Mouse (Mus musculus): Measurements from ENCODE around the gene Tmem11.
"Not testable (repeated sequence)": the region's sequence is repeated elsewhere in the genome, so short reads cannot be mapped to it uniquely, and the experiment has no call there.

The Tmem11 gene

GRCm38 (mm10) chr11:60880559-60880958, 1.5 kb upstream of the Tmem11 start:
- no peak for DNase-seq

GRCm38 (mm10) chr11:60879423-60879822, 351 bp upstream of the Tmem11 start:
- peak; percentile 56 for DNase-seq

GRCm38 (mm10) chr11:60878056-60878612, 938 bp downstream of the Tmem11 start:
- DNase-seq = peak; percentile 56

GRCm38 (mm10) chr11:60873101-60873500, 6.0 kb downstream of the Tmem11 start:
- no peak for DNase-seq

- DNase-seq = no peak
Measured at GRCm38 (mm10) chr11:60871409-60871808, 7.7 kb downstream of the Tmem11 start.

GRCm38 (mm10) chr11:60869471-60869870, 9.6 kb downstream of the Tmem11 start:
- DNase-seq = not testable (repeated sequence)

GRCm38 (mm10) chr11:60867904-60868303, 11.2 kb downstream of the Tmem11 start:
- no peak for DNase-seq

GRCm38 (mm10) chr11:60867456-60867855, 11.6 kb downstream of the Tmem11 start:
- DNase-seq = no peak

GRCm38 (mm10) chr11:60866021-60866420, 13.1 kb downstream of the Tmem11 start:
- DNase-seq = no peak

- no peak for DNase-seq
Measured at GRCm38 (mm10) chr11:60864916-60865315, 14.2 kb downstream of the Tmem11 start.

- DNase-seq = no peak
Measured at GRCm38 (mm10) chr11:60864166-60864565, 14.9 kb downstream of the Tmem11 start.

GRCm38 (mm10) chr11:60863196-60863595, 15.9 kb downstream of the Tmem11 start:
- DNase-seq = no peak

GRCm38 (mm10) chr11:60861993-60862392, 17.1 kb downstream of the Tmem11 start:
- no peak for DNase-seq

- no peak for DNase-seq
Measured at GRCm38 (mm10) chr11:60856587-60856986, 22.5 kb downstream of the Tmem11 start.

- no peak for DNase-seq
Measured at GRCm38 (mm10) chr11:60845415-60845814, 33.7 kb downstream of the Tmem11 start.

GRCm38 (mm10) chr11:60843412-60843811, 35.7 kb downstream of the Tmem11 start:
- DNase-seq = no peak

GRCm38 (mm10) chr11:60841467-60842200, 37.4 kb downstream of the Tmem11 start:
- no peak for DNase-seq

GRCm38 (mm10) chr11:60837644-60838406, 41.2 kb downstream of the Tmem11 start:
- no peak for DNase-seq

GRCm38 (mm10) chr11:60836897-60837296, 42.2 kb downstream of the Tmem11 start:
- no peak for DNase-seq

GRCm38 (mm10) chr11:60830433-60831052, 48.5 kb downstream of the Tmem11 start, which contains the start of gene Dhrs7b:
TSS of gene Dhrs7b (plus strand) at chr11:60830631.
- DNase-seq = peak; percentile 71

GRCm38 (mm10) chr11:60828903-60829302, 50.2 kb downstream of the Tmem11 start:
- DNase-seq = no peak

GRCm38 (mm10) chr11:60827241-60827945, 51.7 kb downstream of the Tmem11 start:
- no peak for DNase-seq

- DNase-seq = no peak
Measured at GRCm38 (mm10) chr11:60826700-60827099, 52.4 kb downstream of the Tmem11 start.
